Mouse (Mus musculus): ENCODE data around the gene Reg3a. TPM values are rescaled to one million over a fixed set of nuclear protein-coding genes. Genes with fewer than 3 reads are reported as not detected.

The Reg3a gene
- polyA plus RNA-seq, 1 experiment from 2014 or later = not detected

Other genes starting within 250 kb of the Reg3a start
- gene Reg3b, start 10.1 kb upstream of the Reg3a start, polyA plus RNA-seq (2015; fragmentation: Nextera tagmentation; extraction: Ambion mirVana) = not detected in 2 replicates
- not detected in 2 replicates for gene Reg3d, start 1.8 kb upstream of the Reg3a start, polyA plus RNA-seq (2015; fragmentation: Nextera tagmentation; extraction: Ambion mirVana)
- not detected in 2 replicates for gene Reg2, start 14.9 kb downstream of the Reg3a start, polyA plus RNA-seq (2015; fragmentation: Nextera tagmentation; extraction: Ambion mirVana)
- gene Reg1, start 42.0 kb downstream of the Reg3a start, polyA plus RNA-seq (2015; fragmentation: Nextera tagmentation; extraction: Ambion mirVana) = not detected in 2 replicates
- gene Reg3g, start 88.2 kb downstream of the Reg3a start, polyA plus RNA-seq (2015; fragmentation: Nextera tagmentation; extraction: Ambion mirVana) = not detected in 2 replicates